Mouse (Mus musculus) liver, postnatal 0 days (tissue): ENCODE results near the gene Dhps. TPM values are rescaled to one million over a fixed set of nuclear protein-coding genes. Genes with fewer than 3 reads are reported as not detected.

Source experiments
- ATAC-seq: fragments of 200-750 bp; cut with Nextera tagmentation; 2 replicates; pipeline ENCODE4 v1.8.0; 2017; ENCODE audit warnings: mild to moderate bottlenecking, moderate library complexity
- DNase-seq: peaks from one replicate; pipeline ENCODE4 v3.0.0-alpha.2; 2016
- H3K27ac ChIP-seq: fragments of 300-500 bp; sonication (generic); 2 replicates; pipeline ENCODE4 v1.5.1; 2014; ENCODE audit warnings: antibody characterized with exemption, moderate library complexity, mild to moderate bottlenecking, low read depth
- H3K27me3 ChIP-seq: fragments of 300-500 bp; sonication (generic); 2 replicates; pipeline ENCODE4 v1.6.1; 2014; ENCODE audit warnings: low read length, control low read depth, mixed read lengths; ENCODE audit not compliant: insufficient read depth
- H3K36me3 ChIP-seq: fragments of 300-500 bp; sonication (generic); replicated peaks from 2 replicates; pipeline ENCODE4 v1.6.1; 2014; ENCODE audit warnings: mild to moderate bottlenecking, control low read depth, low read length, moderate library complexity, mixed read lengths; ENCODE audit not compliant: insufficient read depth
- H3K4me1 ChIP-seq: fragments of 300-500 bp; sonication (generic); 2 replicates; pipeline ENCODE4 v1.6.1; 2014; ENCODE audit warnings: antibody characterized with exemption, mild to moderate bottlenecking, control low read depth; ENCODE audit not compliant: insufficient read depth
- H3K4me2 ChIP-seq: fragments of 300-500 bp; sonication (generic); 2 replicates; pipeline ENCODE4 v1.6.1; 2014; ENCODE audit warnings: low read depth, mild to moderate bottlenecking, low read length, moderate library complexity, mixed read lengths
- H3K4me3 ChIP-seq: fragments of 300-500 bp; sonication (generic); 2 replicates; pipeline ENCODE4 v1.5.1; 2014; ENCODE audit warnings: low read depth, low read length
- H3K9ac ChIP-seq: fragments of 300-500 bp; sonication (generic); replicated peaks from 2 replicates; pipeline ENCODE4 v1.6.1; 2014; ENCODE audit warnings: mild to moderate bottlenecking, moderate library complexity
- H3K9me3 ChIP-seq: fragments of 300-500 bp; sonication (generic); 2 replicates; pipeline ENCODE4 v1.6.1; 2016; ENCODE audit warnings: mild to moderate bottlenecking, control low read depth, low read length, mixed read lengths
- CTCF ChIP-seq: sonication (generic); IDR thresholded peaks from 2 replicates; pipeline ENCODE4 v1.5.1; 2016; ENCODE audit warnings: antibody characterized with exemption, low read depth
- EP300 ChIP-seq: IDR thresholded peaks from 2 replicates; pipeline ENCODE4 v1.6.1; 2016; ENCODE audit warnings: antibody characterized with exemption, low read depth, mild to moderate bottlenecking
- WGBS: fragments of 180-500 bp; shearing (Covaris S2); extraction: QIAGEN DNeasy Blood & Tissue Kit; methylation state at CpG from one replicate; pipeline ENCODE4 v1.1.7; 2014; ENCODE audit not compliant: insufficient replicate concordance; 5-methylcytosine and 5-hydroxymethylcytosine counted together
- polyA plus RNA-seq: library from polyadenylated mRNA; unstranded; fragments of >200 nt; fragmentation: Nextera tagmentation; extraction: Ambion mirVana; gene quantifications from 2 replicates; pipeline ENCODE4 v1.2.1, GENCODE M21; 2015

Gene Dhps
- polyA plus RNA-seq = 24.8 and 27.7 TPM in 2 replicates

DNA sequence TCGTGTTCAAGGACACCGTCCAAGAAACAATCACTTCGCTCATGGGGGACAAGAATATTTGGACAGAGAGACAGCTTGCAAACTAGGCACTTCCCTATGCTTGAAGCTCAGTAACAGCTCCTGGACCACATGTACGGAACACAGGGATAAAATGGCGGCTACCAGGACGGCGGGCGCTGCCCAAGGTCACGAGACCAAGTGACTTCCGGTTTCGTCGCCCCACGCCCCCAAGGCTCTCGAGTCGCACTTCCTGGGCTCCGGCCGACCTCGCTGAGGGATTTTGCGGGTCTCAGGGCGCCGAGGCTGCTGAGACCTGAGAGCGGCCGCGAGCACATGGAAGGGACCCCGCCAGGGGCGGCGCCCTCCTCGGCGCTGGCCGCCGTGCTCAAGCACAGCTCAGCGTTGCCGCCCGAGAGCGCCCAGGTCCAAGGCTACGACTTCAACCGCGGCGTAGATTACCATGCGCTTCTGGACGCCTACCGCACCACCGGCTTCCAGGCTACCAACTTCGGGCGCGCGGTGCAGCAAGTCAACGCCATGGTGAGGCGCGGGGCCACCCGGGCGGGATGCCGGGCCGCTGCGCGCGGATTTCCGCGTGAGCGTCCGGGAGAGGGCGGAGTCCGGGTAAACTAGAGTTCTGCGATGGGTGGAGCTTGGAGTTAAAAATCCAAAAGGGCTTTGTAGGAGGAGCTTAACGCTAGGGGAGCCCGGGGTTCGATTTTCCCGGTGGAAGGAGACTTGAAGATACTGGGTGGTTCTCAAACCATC, at the start of gene Dhps:
Gene Dhps (plus strand): TSS at position 244 of the 768 bp plus-strand sequence.
- TF ChIP-seq CTCF (no peak), EP300 (no peak)
- peak within 1 kb of the TSS; percentile 91 for H3K9ac ChIP-seq
- peak within 1 kb of the TSS; percentile 78 for H3K4me2 ChIP-seq
- no peaks in the 10 kb centered on the region for H3K27me3 ChIP-seq
- H3K36me3 ChIP-seq = peaks cover 30% of the 10 kb centered on the region
- H3K27ac ChIP-seq = peak within 1 kb of the TSS; percentile 98
- WGBS = 0% methylated on average over 68 of the region's 68 CpGs
- ATAC-seq (peak; percentile 91), DNase-seq (peak; percentile 92)
- H3K9me3 ChIP-seq = no peaks in the 10 kb centered on the region
- H3K4me1 ChIP-seq = peaks cover 16% of the 10 kb centered on the region
- H3K4me3 ChIP-seq = peak within 1 kb of the TSS; percentile 94

DNA sequence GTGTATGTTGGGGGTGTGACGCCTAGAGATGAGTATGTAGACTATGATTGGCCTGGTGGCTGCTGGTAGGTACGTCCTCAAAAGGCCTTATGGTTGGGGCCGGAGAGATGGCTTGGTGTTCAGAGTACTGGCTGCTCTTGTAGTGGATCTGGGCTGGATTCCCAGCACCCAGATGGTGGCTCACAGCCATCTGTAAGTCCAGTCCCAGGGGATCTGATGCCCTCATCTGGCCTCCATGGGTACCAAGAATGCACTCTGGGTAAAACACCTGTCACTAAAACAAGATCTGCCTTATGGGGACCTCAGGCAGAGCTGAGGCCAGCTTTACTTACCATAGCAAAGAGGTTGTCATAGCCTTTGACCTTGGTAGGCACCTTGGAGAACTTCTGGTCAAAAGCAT, 47.7 kb upstream of the Dhps start:
- no peak for ATAC-seq

DNA sequence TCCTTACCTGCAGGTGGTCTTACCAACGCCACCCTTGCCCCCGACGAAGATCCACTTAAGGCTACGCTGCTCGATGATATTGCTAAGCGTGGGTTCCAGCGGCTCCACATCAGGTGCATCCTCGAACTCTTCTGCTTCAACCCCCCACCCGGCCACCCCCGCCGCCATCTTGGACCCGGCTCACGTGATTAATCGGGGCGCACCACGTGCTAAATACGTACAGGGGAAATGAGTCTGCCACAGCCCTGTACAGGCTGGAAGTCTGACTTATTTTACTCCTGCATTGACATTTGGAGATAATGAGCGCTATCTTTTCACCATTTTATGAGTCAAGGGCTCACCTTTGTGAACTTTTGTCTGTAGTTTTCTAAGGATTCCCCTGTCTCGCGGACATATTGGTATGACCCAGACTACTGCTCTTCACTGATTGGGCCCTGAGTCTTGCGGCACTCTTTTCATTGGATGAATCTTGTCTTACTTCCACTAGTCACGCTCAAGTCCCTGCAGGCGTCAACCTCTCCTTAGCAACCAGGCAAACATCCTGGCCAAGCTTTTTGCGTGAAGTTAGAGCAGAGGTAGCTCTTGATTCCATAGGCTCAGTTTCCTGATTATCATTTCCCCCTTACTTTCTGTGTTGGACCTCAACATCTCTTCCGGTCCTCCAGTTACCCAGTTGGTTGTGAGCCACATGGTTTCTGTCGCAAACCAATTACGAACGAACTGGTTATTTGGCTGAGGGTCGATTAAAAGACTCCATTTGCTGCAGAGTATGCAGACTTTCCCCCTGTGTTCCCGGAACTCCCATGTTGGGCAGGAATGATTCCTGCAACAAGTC, 46.2 kb upstream of the Dhps start, which contains the start of gene Asna1:
Gene Asna1 (minus strand): TSS at position 184 of the 835 bp plus-strand sequence.
- H3K4me1 ChIP-seq = peaks cover 33% of the 10 kb centered on the region
- ATAC-seq (peak; percentile 87), DNase-seq (peak; percentile 88)
- peak within 1 kb of the TSS; percentile 91 for H3K4me2 ChIP-seq
- H3K9ac ChIP-seq = peak within 1 kb of the TSS; percentile 76
- H3K9me3 ChIP-seq = no peaks in the 10 kb centered on the region
- H3K27me3 ChIP-seq = no peaks in the 10 kb centered on the region
- peaks cover 31% of the 10 kb centered on the region for H3K36me3 ChIP-seq
- 2% methylated on average over 30 of the region's 30 CpGs for WGBS
- peak within 1 kb of the TSS; percentile 95 for H3K4me3 ChIP-seq
- peak; percentile 80 for TF ChIP-seq EP300
- TF ChIP-seq CTCF = no peak
- peak within 1 kb of the TSS; percentile 94 for H3K27ac ChIP-seq

More for the DNA sequence above, 47.7 kb upstream of the Dhps start:
- H3K9me3 ChIP-seq = no peaks in the 10 kb centered on the region
- no peak for DNase-seq
- H3K36me3 ChIP-seq = peaks cover 23% of the 10 kb centered on the region
- no peak overlapping the region for H3K9ac ChIP-seq
- TF ChIP-seq CTCF = no peak
- no peak for TF ChIP-seq EP300
- H3K27me3 ChIP-seq = no peaks in the 10 kb centered on the region
- H3K27ac ChIP-seq = no peak overlapping the region
- H3K4me2 ChIP-seq = peak overlapping the region; percentile 91; the same call in 1 of the 2 replicates
- WGBS = 96% methylated on average over 3 of the region's 3 CpGs
- H3K4me3 ChIP-seq = no peak overlapping the region
- peaks cover 28% of the 10 kb centered on the region for H3K4me1 ChIP-seq

DNA sequence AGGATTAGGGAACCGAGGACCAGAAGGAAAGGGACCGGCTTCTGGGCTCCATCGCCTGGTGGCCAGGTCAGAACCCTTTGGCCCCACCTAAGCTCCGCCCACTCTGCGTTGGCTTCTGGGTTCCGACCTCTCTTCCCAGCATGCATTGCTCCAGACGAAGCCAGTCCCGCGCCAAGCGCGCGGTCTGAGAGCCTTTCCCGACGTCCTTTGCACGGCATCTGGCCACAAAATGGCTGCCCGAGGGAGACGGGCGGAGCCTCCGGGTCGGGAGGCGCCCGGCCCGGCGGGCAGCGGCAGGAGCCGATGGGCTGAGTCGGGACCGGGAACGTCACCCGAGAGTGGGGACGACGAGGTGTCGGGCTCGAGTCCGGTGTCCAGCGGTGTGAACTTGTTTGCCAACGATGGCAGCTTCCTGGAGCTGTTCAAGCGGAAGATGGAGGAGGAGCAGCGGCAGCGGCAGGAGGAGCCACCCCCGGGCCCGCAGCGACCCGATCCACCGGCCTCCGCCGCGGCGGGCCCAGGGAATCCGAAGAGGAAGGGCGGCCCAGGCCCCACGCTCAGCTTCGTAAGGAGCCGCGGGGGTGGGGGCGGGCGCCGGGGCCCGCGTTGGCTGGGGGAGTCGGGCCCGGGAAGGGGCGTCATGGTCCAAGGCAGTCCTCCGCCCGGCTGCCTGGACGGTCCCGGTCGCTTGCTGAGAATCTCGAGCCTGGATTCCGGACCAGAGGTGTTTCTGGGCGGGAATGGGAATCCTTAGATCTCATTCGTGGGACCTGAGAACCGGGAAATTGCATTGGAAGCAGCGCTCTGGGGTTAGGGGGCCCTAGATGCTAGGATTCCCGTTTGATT, 44.7 kb upstream of the Dhps start, which contains the start of gene Trir:
Gene Trir (plus strand): TSS at position 154 of the 846 bp plus-strand sequence.
- WGBS = under 1% methylated on average over 56 of the region's 75 CpGs
- ATAC-seq = peak; percentile 81
- peaks cover 33% of the 10 kb centered on the region for H3K4me1 ChIP-seq

DNA sequence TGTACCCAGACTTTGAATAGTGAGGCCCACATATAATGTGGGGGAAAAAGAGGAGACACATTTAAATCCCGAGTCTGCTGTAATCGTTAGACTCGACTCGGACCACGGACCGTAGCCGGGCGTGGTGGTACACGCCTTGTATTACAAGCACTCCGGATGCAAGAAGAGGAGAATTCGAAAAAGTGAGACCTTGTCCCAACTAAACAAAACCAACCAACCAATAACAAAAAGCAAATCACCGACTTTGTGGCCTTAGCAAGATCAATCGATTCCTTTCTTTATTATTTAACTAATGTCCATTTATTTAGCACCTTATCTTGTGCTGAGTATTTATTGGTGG, 44.1 kb upstream of the Dhps start:
- peaks cover 33% of the 10 kb centered on the region for H3K4me1 ChIP-seq
- peak; percentile 45 for DNase-seq

More for the DNA sequence above, 44.7 kb upstream of the Dhps start, which contains the start of gene Trir:
- Histone ChIP-seq H3K27me3 (no peaks in the 10 kb centered on the region), H3K27ac (peak within 1 kb of the TSS; percentile 94), H3K9me3 (no peaks in the 10 kb centered on the region), H3K9ac (peak within 1 kb of the TSS; percentile 98), H3K4me2 (peak within 1 kb of the TSS; percentile 91), H3K36me3 (peaks cover 37% of the 10 kb centered on the region), H3K4me3 (peak within 1 kb of the TSS; percentile 95)
- DNase-seq = peak; percentile 98
- TF ChIP-seq CTCF = 0 out of 2 replicates have a peak, but pooled peaks have one; percentile 20
- TF ChIP-seq EP300 = peak; percentile 57; the same call in 1 of the 2 replicates

More for the DNA sequence above, 44.1 kb upstream of the Dhps start:
- Histone ChIP-seq H3K9me3 (no peaks in the 10 kb centered on the region), H3K27ac (peak overlapping the region; percentile 94), H3K36me3 (peaks cover 38% of the 10 kb centered on the region), H3K9ac (peak overlapping the region; percentile 98), H3K4me3 (peak overlapping the region; percentile 95), H3K4me2 (peak overlapping the region; percentile 91), H3K27me3 (no peaks in the 10 kb centered on the region)
- TF ChIP-seq EP300 = no peak
- TF ChIP-seq CTCF = no peak
- ATAC-seq = no peak
- under 1% methylated on average over 13 of the region's 13 CpGs for WGBS
